Mouse (Mus musculus) bone marrow, adult 2 months (tissue): ENCODE measurements around the gene Sh3bgrl2.

Experiments
- CTCF ChIP-seq: fragments of 200-500 bp; IDR thresholded peaks from 2 replicates; pipeline ENCODE4 v1.5.1; 2011; ENCODE audit warnings: low read length, control low read depth; ENCODE audit not compliant: control insufficient read depth, insufficient read depth
- POLR2A ChIP-seq: fragments of 200-500 bp; IDR thresholded peaks from 2 replicates; pipeline ENCODE4 v1.6.1; 2011; ENCODE audit warnings: low read depth, mild to moderate bottlenecking, control low read depth, low read length, borderline replicate concordance; ENCODE audit not compliant: control insufficient read depth

- no peak for TF ChIP-seq CTCF
- TF ChIP-seq POLR2A = no peak
These were observed 10.6 kb upstream of the Sh3bgrl2 start for GRCm38 (mm10) chr9:83537510-83537909.
